Mouse (Mus musculus) embryonic facial prominence, embryonic 12.5 days (tissue): ENCODE data around the gene Anp32e. TPM values are rescaled to one million over a fixed set of nuclear protein-coding genes. Genes with fewer than 3 reads are reported as not detected.

Experiments used
- ATAC-seq: fragments of 200-750 bp; cut with Nextera tagmentation; 2 replicates; pipeline ENCODE4 v1.8.0; 2017; ENCODE audit not compliant: insufficient number of reproducible peaks, insufficient read depth, low FRiP score, low TSS enrichment
- H3K27ac ChIP-seq: fragments of 300-500 bp; sonication (generic); 2 replicates; pipeline ENCODE4 v1.5.1; 2016; ENCODE audit warnings: mild to moderate bottlenecking
- H3K27me3 ChIP-seq: fragments of 300-500 bp; sonication (generic); 2 replicates; pipeline ENCODE4 v1.6.1; 2016; ENCODE audit warnings: mild to moderate bottlenecking, moderate library complexity
- H3K36me3 ChIP-seq: fragments of 300-500 bp; sonication (generic); 2 replicates; pipeline ENCODE4 v1.6.1; 2016; ENCODE audit warnings: mild to moderate bottlenecking
- H3K4me1 ChIP-seq: fragments of 300-500 bp; sonication (generic); 2 replicates; pipeline ENCODE4 v1.6.1; 2016
- H3K4me2 ChIP-seq: fragments of 300-500 bp; sonication (generic); replicated peaks from 2 replicates; pipeline ENCODE4 v1.6.1; 2016; ENCODE audit warnings: mild to moderate bottlenecking, moderate library complexity
- H3K4me3 ChIP-seq: fragments of 300-500 bp; sonication (generic); 2 replicates; pipeline ENCODE4 v1.5.1; 2016; ENCODE audit warnings: mild to moderate bottlenecking
- H3K9ac ChIP-seq: fragments of 300-500 bp; sonication (generic); 2 replicates; pipeline ENCODE4 v1.6.1; 2016; ENCODE audit warnings: mild to moderate bottlenecking, moderate library complexity
- H3K9me3 ChIP-seq: fragments of 300-500 bp; sonication (generic); 2 replicates; pipeline ENCODE4 v1.6.1; 2016; ENCODE audit warnings: mild to moderate bottlenecking, moderate library complexity
- WGBS: fragments of 180-500 bp; shearing (Covaris S2); methylation state at CpG from one replicate; pipeline ENCODE4 v1.1.7; 2016; 5-methylcytosine and 5-hydroxymethylcytosine counted together
- polyA plus RNA-seq: library from polyadenylated mRNA; unstranded; fragments of >200 nt; fragmentation: Nextera tagmentation; extraction: Ambion mirVana; gene quantifications from 2 replicates; pipeline ENCODE4 v1.2.1, GENCODE M21; 2016

Anp32e gene
- polyA plus RNA-seq, 1 experiment from 2014 or later, result 287 TPM

- Histone ChIP-seq H3K9me3 (no peaks in the 10 kb centered on the region), H3K9ac (peak overlapping the region; percentile 99), H3K27me3 (no peaks in the 10 kb centered on the region), H3K27ac (peak overlapping the region; percentile 100), H3K36me3 (peaks cover 28% of the 10 kb centered on the region), H3K4me2 (peak overlapping the region; percentile 86), H3K4me3 (peak overlapping the region; percentile 76), H3K4me1 (peaks cover 38% of the 10 kb centered on the region)
- ATAC-seq, result peak; percentile 38
- WGBS, result 1% methylated on average over 51 of the region's 51 CpGs
Observed at GRCm38 (mm10) chr3:95994975-95995801, 66.1 kb downstream of the Anp32e start.

GRCm38 (mm10) chr3:95995802-95996428, 66.9 kb downstream of the Anp32e start, which contains the start of gene Plekho1:
Gene Plekho1, minus strand, starts transcription at chr3:95996001.
- Histone ChIP-seq H3K27ac (peak within 1 kb of the TSS; percentile 100), H3K36me3 (peaks cover 21% of the 10 kb centered on the region), H3K4me3 (peak within 1 kb of the TSS; percentile 76), H3K4me2 (peak within 1 kb of the TSS; percentile 86), H3K4me1 (peaks cover 38% of the 10 kb centered on the region), H3K27me3 (no peaks in the 10 kb centered on the region), H3K9ac (peak within 1 kb of the TSS; percentile 99), H3K9me3 (no peaks in the 10 kb centered on the region)
- peak; percentile 36; the same call in 1 of the 2 replicates for ATAC-seq
- WGBS, result under 1% methylated on average over 75 of the region's 84 CpGs

- Histone ChIP-seq H3K4me2 (peak overlapping the region; percentile 86), H3K36me3 (peaks cover 14% of the 10 kb centered on the region), H3K27me3 (no peaks in the 10 kb centered on the region), H3K9ac (peak overlapping the region; percentile 99), H3K27ac (peak overlapping the region; percentile 100), H3K4me3 (peak overlapping the region; percentile 76), H3K4me1 (peaks cover 38% of the 10 kb centered on the region), H3K9me3 (no peaks in the 10 kb centered on the region)
- ATAC-seq, result no peak
- WGBS, result 8% methylated on average over 6 of the region's 6 CpGs
Observed at GRCm38 (mm10) chr3:95996451-95997073, 67.5 kb downstream of the Anp32e start.

Other genes with a start within 250 kb of the Anp32e start
- gene Adamtsl4, start 241.3 kb upstream of the Anp32e start, polyA plus RNA-seq, result 1.5 and 1.6 TPM in 2 replicates
- 6.4 and 8.0 TPM in 2 replicates for gene Ecm1, start 189.7 kb upstream of the Anp32e start, polyA plus RNA-seq
- gene Tars2, start 169.0 kb upstream of the Anp32e start, polyA plus RNA-seq, result 49.6 and 52.2 TPM in 2 replicates
- gene Rprd2, start 110.4 kb upstream of the Anp32e start, polyA plus RNA-seq, result 27.3 and 28.3 TPM in 2 replicates
- gene Prpf3, start 73.4 kb upstream of the Anp32e start, polyA plus RNA-seq, result 66.7 and 68.2 TPM in 2 replicates
- gene Mrps21, start 57.7 kb upstream of the Anp32e start, polyA plus RNA-seq, result 332 and 346 TPM in 2 replicates
- 5.9 and 6.2 TPM in 2 replicates for gene Ciart, start 47.0 kb upstream of the Anp32e start, polyA plus RNA-seq
- 14.3 and 14.4 TPM in 2 replicates for gene BC028528, start 37.2 kb upstream of the Anp32e start, polyA plus RNA-seq
- gene Aph1a, start 35.3 kb upstream of the Anp32e start, polyA plus RNA-seq, result 27.5 and 31.3 TPM in 2 replicates
- 30.1 and 36.4 TPM in 2 replicates for gene Car14, start 24.6 kb upstream of the Anp32e start, polyA plus RNA-seq
- 71.9 and 85.9 TPM in 2 replicates for gene Plekho1, start 66.8 kb downstream of the Anp32e start, polyA plus RNA-seq
- gene Vps45, start 129.2 kb downstream of the Anp32e start, polyA plus RNA-seq, result 43.3 and 43.6 TPM in 2 replicates
- 20.2 and 20.6 TPM in 2 replicates for gene Otud7b, start 175.3 kb downstream of the Anp32e start, polyA plus RNA-seq
- 37.1 and 39.5 TPM in 2 replicates for gene Mtmr11, start 232.8 kb downstream of the Anp32e start, polyA plus RNA-seq
- gene Sf3b4, start 243.1 kb downstream of the Anp32e start, polyA plus RNA-seq, result 181 and 190 TPM in 2 replicates